Mouse (Mus musculus): ENCODE results near the gene Aqp8.

Gene Aqp8

GRCm38 (mm10) chr7:123462070-123462501, at the start of gene Aqp8:
Aqp8 (plus strand) TSS chr7:123462291.
- DNase-seq: peak; percentile 65

- no peak for DNase-seq
Observed at GRCm38 (mm10) chr7:123416803-123417202, 45.3 kb upstream of the Aqp8 start.

GRCm38 (mm10) chr7:123417661-123418060, 44.4 kb upstream of the Aqp8 start:
- no peak for DNase-seq

- no peak for DNase-seq
Observed at GRCm38 (mm10) chr7:123419984-123420383, 42.1 kb upstream of the Aqp8 start.

GRCm38 (mm10) chr7:123421958-123422357, 40.1 kb upstream of the Aqp8 start:
- no peak for DNase-seq

- DNase-seq: no peak
Observed at GRCm38 (mm10) chr7:123424281-123424680, 37.8 kb upstream of the Aqp8 start.

GRCm38 (mm10) chr7:123425134-123425757, 36.8 kb upstream of the Aqp8 start:
- no peak for DNase-seq

GRCm38 (mm10) chr7:123429624-123430410, 32.3 kb upstream of the Aqp8 start:
- DNase-seq: no peak

- no peak for DNase-seq
Observed at GRCm38 (mm10) chr7:123430411-123430705, 31.7 kb upstream of the Aqp8 start.

- DNase-seq: no peak
Observed at GRCm38 (mm10) chr7:123431206-123431605, 30.9 kb upstream of the Aqp8 start.

GRCm38 (mm10) chr7:123442079-123442478, 20.0 kb upstream of the Aqp8 start:
- DNase-seq: no peak

GRCm38 (mm10) chr7:123448794-123449193, 13.3 kb upstream of the Aqp8 start:
- no peak for DNase-seq

GRCm38 (mm10) chr7:123449676-123450075, 12.4 kb upstream of the Aqp8 start:
- no peak for DNase-seq

GRCm38 (mm10) chr7:123450515-123450914, 11.6 kb upstream of the Aqp8 start:
- DNase-seq: no peak

GRCm38 (mm10) chr7:123452551-123452950, 9.5 kb upstream of the Aqp8 start:
- no peak for DNase-seq

- no peak for DNase-seq
Observed at GRCm38 (mm10) chr7:123453066-123453465, 9.0 kb upstream of the Aqp8 start.

- no peak for DNase-seq
Observed at GRCm38 (mm10) chr7:123455088-123455487, 7.0 kb upstream of the Aqp8 start.

- no peak for DNase-seq
Observed at GRCm38 (mm10) chr7:123458309-123458708, 3.8 kb upstream of the Aqp8 start.

- no peak for DNase-seq
Observed at GRCm38 (mm10) chr7:123459247-123459646, 2.8 kb upstream of the Aqp8 start.

- DNase-seq: no peak
Observed at GRCm38 (mm10) chr7:123461316-123461715, 775 bp upstream of the Aqp8 start.

- no peak for DNase-seq
Observed at GRCm38 (mm10) chr7:123463569-123463968, 1.5 kb downstream of the Aqp8 start.

- DNase-seq: peak; percentile 81
Observed at GRCm38 (mm10) chr7:123465692-123466387, 3.7 kb downstream of the Aqp8 start.

- DNase-seq: no peak
Observed at GRCm38 (mm10) chr7:123467961-123468360, 5.9 kb downstream of the Aqp8 start.

GRCm38 (mm10) chr7:123487703-123488102, 25.6 kb downstream of the Aqp8 start:
- peak; percentile 16 for DNase-seq

Data from lung, postnatal 10 days (tissue).